Mouse (Mus musculus) testis, adult 2 months (tissue): Measurements from ENCODE around the gene Car10.

Experiments used
- CTCF ChIP-seq: fragments of 200-500 bp; IDR thresholded peaks from 2 replicates; pipeline ENCODE4 v1.5.1; 2012; ENCODE audit warnings: low read depth, mild to moderate bottlenecking, inconsistent platforms, low read length, moderate library complexity; ENCODE audit not compliant: control insufficient read depth, insufficient read depth, insufficient replicate concordance
- POLR2A ChIP-seq: fragments of 200-500 bp; IDR thresholded peaks from 2 replicates; pipeline ENCODE4 v1.6.1; 2012; ENCODE audit warnings: low read depth, mild to moderate bottlenecking, inconsistent platforms, low read length, moderate library complexity; ENCODE audit not compliant: control insufficient read depth

GRCm38 (mm10) chr11:93512843-93513242, 415.0 kb downstream of the Car10 start:
- TF ChIP-seq POLR2A: no peak
- TF ChIP-seq CTCF: no peak
